Mouse (Mus musculus): ENCODE results near the gene Sfi1. TPM values are rescaled to one million over a fixed set of nuclear protein-coding genes. Genes with fewer than 3 reads are reported as not detected.
A peak's percentile ranks its signal among the peaks of the same experiment; 100 is the strongest.
"Not testable (repeated sequence)": the region's sequence is repeated elsewhere in the genome, so short reads cannot be mapped to it uniquely, and the experiment has no call there.

The Sfi1 gene
- total RNA-seq, 2 experiments from 2014 or later, result 56.3 to 57.2 TPM

GRCm38 (mm10) chr11:3149471-3149870, 43.8 kb downstream of the Sfi1 start:
- DNase-seq (ENCODE audit: low spot score in 2 of 2), result not testable (repeated sequence)

- DNase-seq (ENCODE audit: low spot score in 2 of 2), result not testable (repeated sequence)
Measured at GRCm38 (mm10) chr11:3146806-3147205, 46.5 kb downstream of the Sfi1 start.

GRCm38 (mm10) chr11:3145359-3146165, 47.7 kb downstream of the Sfi1 start:
- DNase-seq (ENCODE audit: low spot score in 2 of 2), result not testable (repeated sequence)

- DNase-seq (ENCODE audit: low spot score in 2 of 2), result not testable (repeated sequence)
Measured at GRCm38 (mm10) chr11:3143984-3144383, 49.3 kb downstream of the Sfi1 start.

GRCm38 (mm10) chr11:3142413-3142812, 50.9 kb downstream of the Sfi1 start:
- DNase-seq (ENCODE audit: low spot score in 2 of 2), result peak; percentile 82 to 86

GRCm38 (mm10) chr11:3140967-3141535, 52.2 kb downstream of the Sfi1 start:
- DNase-seq (ENCODE audit: low spot score in 2 of 2), result not testable (repeated sequence)

- not testable (repeated sequence) for DNase-seq (ENCODE audit: low spot score in 2 of 2)
Measured at GRCm38 (mm10) chr11:3138323-3138722, 54.9 kb downstream of the Sfi1 start.

GRCm38 (mm10) chr11:3137279-3137678, 56.0 kb downstream of the Sfi1 start:
- DNase-seq (ENCODE audit: low spot score in 2 of 2), result not testable (repeated sequence)

GRCm38 (mm10) chr11:3135956-3136355, 57.3 kb downstream of the Sfi1 start:
- not testable (repeated sequence) for DNase-seq (ENCODE audit: low spot score in 2 of 2)

- not testable (repeated sequence) for DNase-seq (ENCODE audit: low spot score in 2 of 2)
Measured at GRCm38 (mm10) chr11:3135391-3135790, 57.9 kb downstream of the Sfi1 start.

- DNase-seq (ENCODE audit: low spot score in 2 of 2), result not testable (repeated sequence)
Measured at GRCm38 (mm10) chr11:3133360-3133759, 59.9 kb downstream of the Sfi1 start.

- not testable (repeated sequence) for DNase-seq (ENCODE audit: low spot score in 2 of 2)
Measured at GRCm38 (mm10) chr11:3132957-3133356, 60.3 kb downstream of the Sfi1 start.

GRCm38 (mm10) chr11:3132001-3132400, 61.3 kb downstream of the Sfi1 start:
- DNase-seq (ENCODE audit: low spot score in 2 of 2), result peak in 1 of 2 experiments; percentile 74

GRCm38 (mm10) chr11:3129852-3130251, 63.4 kb downstream of the Sfi1 start:
- peak; percentile 77 to 83 for DNase-seq (ENCODE audit: low spot score in 2 of 2)

GRCm38 (mm10) chr11:3129276-3129675, 64.0 kb downstream of the Sfi1 start:
- not testable (repeated sequence) for DNase-seq (ENCODE audit: low spot score in 2 of 2)

- DNase-seq (ENCODE audit: low spot score in 2 of 2), result not testable (repeated sequence)
Measured at GRCm38 (mm10) chr11:3127303-3127795, 65.9 kb downstream of the Sfi1 start.

GRCm38 (mm10) chr11:3126478-3127302, 66.6 kb downstream of the Sfi1 start:
- peak; percentile 98 for DNase-seq (ENCODE audit: low spot score in 2 of 2)

GRCm38 (mm10) chr11:3125922-3126321, 67.3 kb downstream of the Sfi1 start:
- DNase-seq (ENCODE audit: low spot score in 2 of 2), result not testable (repeated sequence)

- DNase-seq (ENCODE audit: low spot score in 2 of 2), result not testable (repeated sequence)
Measured at GRCm38 (mm10) chr11:3124932-3125810, 68.1 kb downstream of the Sfi1 start.

- DNase-seq (ENCODE audit: low spot score in 2 of 2), result no peak
Measured at GRCm38 (mm10) chr11:3114403-3114802, 78.9 kb downstream of the Sfi1 start.
